Mouse (Mus musculus) lung, adult 2 months (tissue): ENCODE results near the gene Fabp6.

Experiments used
- CTCF ChIP-seq: fragments of 200-500 bp; IDR thresholded peaks from 2 replicates; pipeline ENCODE4 v1.5.1; 2011; ENCODE audit warnings: mild to moderate bottlenecking, low read length, control low read depth; ENCODE audit not compliant: insufficient read depth
- POLR2A ChIP-seq: fragments of 200-500 bp; IDR thresholded peaks from 2 replicates; pipeline ENCODE4 v1.6.1; 2011; ENCODE audit warnings: low read depth, mild to moderate bottlenecking, control low read depth, low read length, borderline replicate concordance; ENCODE audit errors: extremely low read depth

DNA sequence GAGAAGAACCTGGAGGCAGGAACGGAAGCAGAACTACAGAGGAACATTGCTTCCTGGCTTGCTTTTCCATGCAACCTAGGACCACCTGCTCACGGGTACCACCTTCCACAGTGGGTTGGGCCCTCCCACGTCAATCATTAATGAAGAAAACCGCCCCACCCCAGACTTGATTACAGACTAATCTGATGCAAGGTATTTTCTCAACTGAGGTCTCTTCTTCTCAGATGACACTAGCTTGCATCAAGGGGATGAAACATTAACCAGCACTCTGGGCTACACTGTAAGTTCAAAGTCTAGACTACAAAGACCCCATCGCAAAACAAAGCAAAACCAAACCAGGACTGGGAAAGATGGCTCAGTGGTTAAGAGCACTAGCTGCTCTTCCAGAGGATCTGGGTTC lies 20.4 kb upstream of the Fabp6 start:
- TF ChIP-seq POLR2A (no peak), CTCF (no peak)
